Mouse (Mus musculus) kidney, postnatal 0 days (tissue): ENCODE results near the gene BC035044. TPM values are rescaled to one million over a fixed set of nuclear protein-coding genes. Genes with fewer than 3 reads are reported as not detected.

ENCODE experiments used
- ATAC-seq: fragments of 200-750 bp; cut with Nextera tagmentation; replicated peaks from 2 replicates; pipeline ENCODE4 v1.8.0; 2017; ENCODE audit warnings: low read depth, moderate number of reproducible peaks, moderate TSS enrichment, moderate library complexity; ENCODE audit not compliant: low FRiP score
- DNase-seq: peaks from one replicate; pipeline ENCODE4 v3.0.0-alpha.2; 2016; ENCODE audit warnings: low spot score
- H3K27ac ChIP-seq: fragments of 300-500 bp; sonication (generic); 2 replicates; pipeline ENCODE4 v1.5.1; 2014; ENCODE audit warnings: mild to moderate bottlenecking
- H3K27me3 ChIP-seq: fragments of 300-500 bp; sonication (generic); 2 replicates; pipeline ENCODE4 v1.6.1; 2014; ENCODE audit warnings: low read length, mixed read lengths; ENCODE audit not compliant: insufficient read depth
- H3K36me3 ChIP-seq: fragments of 300-500 bp; sonication (generic); 2 replicates; pipeline ENCODE4 v1.6.1; 2014; ENCODE audit warnings: low read length, mixed read lengths; ENCODE audit not compliant: insufficient read depth
- H3K4me1 ChIP-seq: fragments of 300-500 bp; sonication (generic); replicated peaks from 2 replicates; pipeline ENCODE4 v1.6.1; 2014; ENCODE audit warnings: antibody characterized with exemption, low read length, mixed read lengths; ENCODE audit not compliant: insufficient read depth
- H3K4me2 ChIP-seq: fragments of 300-500 bp; sonication (generic); 2 replicates; pipeline ENCODE4 v1.6.1; 2014; ENCODE audit warnings: mild to moderate bottlenecking, low read length, moderate library complexity, mixed read lengths
- H3K4me3 ChIP-seq: fragments of 300-500 bp; sonication (generic); replicated peaks from 2 replicates; pipeline ENCODE4 v1.5.1; 2014; ENCODE audit warnings: low read depth, low read length
- H3K9ac ChIP-seq: fragments of 300-500 bp; sonication (generic); 2 replicates; pipeline ENCODE4 v1.6.1; 2014; ENCODE audit warnings: low read depth, low read length
- H3K9me3 ChIP-seq: fragments of 300-500 bp; sonication (generic); replicated peaks from 2 replicates; pipeline ENCODE4 v1.6.1; 2016; ENCODE audit warnings: low read length, inconsistent platforms, mixed read lengths
- CTCF ChIP-seq: IDR thresholded peaks from 2 replicates; pipeline ENCODE4 v1.5.1; 2016; ENCODE audit warnings: antibody characterized with exemption, low read depth, mild to moderate bottlenecking, moderate library complexity
- WGBS: fragments of 180-500 bp; shearing (Covaris S2); extraction: QIAGEN DNeasy Blood & Tissue Kit; methylation state at CpG from one replicate; pipeline ENCODE4 v1.1.7; 2014; 5-methylcytosine and 5-hydroxymethylcytosine counted together
- polyA plus RNA-seq: library from polyadenylated mRNA; unstranded; fragments of >200 nt; fragmentation: Nextera tagmentation; extraction: Ambion mirVana; gene quantifications from 2 replicates; pipeline ENCODE4 v1.2.1, GENCODE M21; 2015

Gene BC035044
- polyA plus RNA-seq, 1 experiment from 2014 or later: 0.51 TPM

DNA sequence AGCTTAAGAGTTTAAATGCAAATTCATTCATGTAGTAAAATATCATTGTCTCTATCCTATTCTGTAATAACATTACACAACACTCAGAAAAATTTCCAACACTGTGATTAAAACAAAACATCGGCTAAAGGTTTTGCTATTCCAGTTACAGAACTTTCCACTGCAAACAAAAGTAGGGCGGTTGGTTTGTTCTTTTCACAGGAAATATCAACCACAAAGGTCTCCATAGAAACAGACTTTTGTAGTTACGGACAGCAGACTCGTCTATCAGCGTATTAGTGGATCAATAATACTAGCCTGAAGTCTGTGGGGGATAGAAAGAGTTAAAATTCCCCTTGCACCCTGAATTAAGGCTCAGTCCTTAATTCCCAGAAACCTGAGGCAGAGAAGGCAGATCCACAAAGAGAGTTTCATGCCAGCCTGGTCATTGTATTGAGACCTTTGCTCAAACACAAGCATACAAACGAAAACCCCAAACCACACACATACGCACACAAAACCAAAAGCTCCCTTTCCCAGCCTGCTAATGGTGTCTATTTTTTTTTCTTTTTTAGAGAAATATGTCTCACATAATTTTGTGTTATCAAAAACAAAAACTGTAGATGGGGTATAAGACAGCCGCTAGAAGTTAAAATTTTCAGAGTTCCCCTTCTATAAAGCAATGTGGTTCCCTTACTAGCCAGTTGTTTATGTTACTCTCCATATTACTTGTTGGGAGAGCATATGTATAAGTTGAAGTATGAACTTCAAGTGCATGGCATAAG lies 54.6 kb downstream of the BC035044 start:
- Histone ChIP-seq H3K9ac (no peak overlapping the region), H3K9me3 (no peaks in the 10 kb centered on the region), H3K27me3 (no peaks in the 10 kb centered on the region), H3K4me3 (no peak overlapping the region), H3K27ac (no peak overlapping the region), H3K36me3 (no peaks in the 10 kb centered on the region), H3K4me1 (no peaks in the 10 kb centered on the region), H3K4me2 (no peak overlapping the region)
- no peak for TF ChIP-seq CTCF
- WGBS: 84% methylated on average over 8 of the region's 8 CpGs
- DNase-seq (no peak), ATAC-seq (no peak)

GRCm38 (mm10) chr6:128835571-128835970 lies 55.4 kb downstream of the BC035044 start:
- Histone ChIP-seq H3K9ac (no peak overlapping the region), H3K4me3 (no peak overlapping the region), H3K27me3 (no peaks in the 10 kb centered on the region), H3K4me2 (no peak overlapping the region), H3K4me1 (no peaks in the 10 kb centered on the region), H3K36me3 (no peaks in the 10 kb centered on the region), H3K9me3 (no peaks in the 10 kb centered on the region), H3K27ac (no peak overlapping the region)
- ATAC-seq (no peak), DNase-seq (no peak)
- TF ChIP-seq CTCF: no peak
- WGBS: 87% methylated on average over 4 of the region's 4 CpGs

GRCm38 (mm10) chr6:128833046-128833445 lies 57.9 kb downstream of the BC035044 start:
- DNase-seq: no peak
- ATAC-seq: no peak

DNA sequence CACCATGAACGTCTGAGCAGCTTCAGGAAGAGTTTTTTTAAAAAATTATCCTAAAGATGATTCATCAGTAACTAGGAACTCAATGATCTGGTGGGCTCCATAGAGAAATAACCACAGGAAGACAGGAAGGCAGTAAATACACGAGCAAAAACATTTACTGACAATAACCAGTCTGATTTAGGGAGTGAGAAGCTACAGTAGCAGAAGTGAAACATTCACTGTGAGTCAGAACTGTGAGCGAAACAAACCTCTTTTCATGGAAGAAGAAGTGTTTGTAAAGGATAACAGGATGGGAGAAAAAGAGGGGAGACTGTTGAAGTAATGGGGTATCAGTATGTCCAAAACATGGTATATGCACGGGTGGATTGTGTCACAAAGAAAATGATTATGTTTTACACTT lies 61.1 kb downstream of the BC035044 start:
- no peak overlapping the region for H3K9ac ChIP-seq
- no peaks in the 10 kb centered on the region for H3K4me1 ChIP-seq
- no peaks in the 10 kb centered on the region for H3K27me3 ChIP-seq
- no peak for TF ChIP-seq CTCF
- H3K4me3 ChIP-seq: no peak overlapping the region
- no peak overlapping the region for H3K4me2 ChIP-seq
- 55% methylated on average over 4 of the region's 4 CpGs for WGBS
- DNase-seq (no peak), ATAC-seq (no peak)
- no peaks in the 10 kb centered on the region for H3K36me3 ChIP-seq
- H3K9me3 ChIP-seq: no peaks in the 10 kb centered on the region
- H3K27ac ChIP-seq: no peak overlapping the region

More at GRCm38 (mm10) chr6:128833046-128833445, 57.9 kb downstream of the BC035044 start:
- Histone ChIP-seq H3K4me1 (no peaks in the 10 kb centered on the region), H3K4me3 (no peak overlapping the region), H3K27ac (no peak overlapping the region), H3K9me3 (no peaks in the 10 kb centered on the region), H3K36me3 (no peaks in the 10 kb centered on the region), H3K27me3 (no peaks in the 10 kb centered on the region), H3K4me2 (no peak overlapping the region), H3K9ac (no peak overlapping the region)
- TF ChIP-seq CTCF: no peak
- 79% methylated on average over 10 of the region's 10 CpGs for WGBS

GRCm38 (mm10) chr6:128826781-128827180 lies 64.1 kb downstream of the BC035044 start:
- H3K9me3 ChIP-seq: no peaks in the 10 kb centered on the region
- TF ChIP-seq CTCF: no peak
- ATAC-seq (no peak), DNase-seq (no peak)
- H3K27ac ChIP-seq: no peak overlapping the region
- no peak overlapping the region for H3K4me2 ChIP-seq
- no peak overlapping the region for H3K9ac ChIP-seq
- WGBS: 86% methylated on average over 3 of the region's 3 CpGs
- no peaks in the 10 kb centered on the region for H3K27me3 ChIP-seq
- no peaks in the 10 kb centered on the region for H3K36me3 ChIP-seq
- H3K4me3 ChIP-seq: no peak overlapping the region
- no peaks in the 10 kb centered on the region for H3K4me1 ChIP-seq

GRCm38 (mm10) chr6:128826132-128826531 lies 64.8 kb downstream of the BC035044 start, which contains the start of the genes Gm44511 and Klrb1b:
TSS of gene Gm44511 (minus strand) at chr6:128826315.
TSS of gene Klrb1b (minus strand) at chr6:128826331.
- TF ChIP-seq CTCF: no peak
- Histone ChIP-seq H3K27me3 (no peaks in the 10 kb centered on the region), H3K36me3 (no peaks in the 10 kb centered on the region), H3K9ac (no peak within 1 kb of the TSS), H3K27ac (no peak within 1 kb of the TSS), H3K9me3 (no peaks in the 10 kb centered on the region), H3K4me1 (no peaks in the 10 kb centered on the region), H3K4me3 (no peak within 1 kb of the TSS), H3K4me2 (no peak within 1 kb of the TSS)
- no peak for ATAC-seq
- no peak for DNase-seq
- WGBS: 87% methylated on average over 6 of the region's 6 CpGs
